Mouse (Mus musculus): Measurements from ENCODE around the gene Rhox12. TPM values are rescaled to one million over a fixed set of nuclear protein-coding genes. Genes with fewer than 3 reads are reported as not detected.

The Rhox12 gene
- polyA plus RNA-seq (2016; fragmentation: Nextera tagmentation; extraction: Ambion mirVana): not detected in 2 replicates

- no peak within 1 kb of the TSS for H3K4me2 ChIP-seq (replicated peaks)
- no peaks in the 10 kb centered on the region for H3K36me3 ChIP-seq
- H3K9me3 ChIP-seq: no peaks in the 10 kb centered on the region
- H3K4me1 ChIP-seq: no peaks in the 10 kb centered on the region
- ATAC-seq (ENCODE audit: low FRiP score, low read depth): no peak
- H3K4me3 ChIP-seq: no peak within 1 kb of the TSS
- H3K9ac ChIP-seq (replicated peaks): no peak within 1 kb of the TSS
- 73% methylated on average over 4 of the region's 4 CpGs for WGBS
- no peaks in the 10 kb centered on the region for H3K27me3 ChIP-seq
- H3K27ac ChIP-seq (replicated peaks): no peak within 1 kb of the TSS
These were observed at the start of gene Rhox12 for GRCm38 (mm10) chrX:38110807-38111206. Rhox12 (minus strand) TSS chrX:38110907.

GRCm38 (mm10) chrX:38159097-38159496 lies 48.4 kb upstream of the Rhox12 start:
- 61% methylated on average over 1 of the region's 1 CpGs for WGBS
- Histone ChIP-seq H3K36me3 (no peaks in the 10 kb centered on the region), H3K4me3 (no peak overlapping the region), H3K9ac (replicated peaks) (no peak overlapping the region), H3K4me2 (replicated peaks) (no peak overlapping the region), H3K4me1 (no peaks in the 10 kb centered on the region), H3K27ac (replicated peaks) (no peak overlapping the region), H3K27me3 (no peaks in the 10 kb centered on the region), H3K9me3 (no peaks in the 10 kb centered on the region)
- no peak for ATAC-seq (ENCODE audit: low FRiP score, low read depth)

GRCm38 (mm10) chrX:38121478-38121877 lies 10.8 kb upstream of the Rhox12 start:
- no peak for ATAC-seq (ENCODE audit: low FRiP score, low read depth)
- H3K4me3 ChIP-seq: no peak overlapping the region
- H3K27me3 ChIP-seq: no peaks in the 10 kb centered on the region
- peaks cover 5% of the 10 kb centered on the region; the same call in 1 of the 2 replicates for H3K9me3 ChIP-seq
- 86% methylated on average over 34 of the region's 34 CpGs for WGBS
- H3K4me2 ChIP-seq (replicated peaks): no peak overlapping the region
- H3K9ac ChIP-seq (replicated peaks): no peak overlapping the region
- no peaks in the 10 kb centered on the region for H3K36me3 ChIP-seq
- H3K27ac ChIP-seq (replicated peaks): no peak overlapping the region
- H3K4me1 ChIP-seq: no peaks in the 10 kb centered on the region

DNA sequence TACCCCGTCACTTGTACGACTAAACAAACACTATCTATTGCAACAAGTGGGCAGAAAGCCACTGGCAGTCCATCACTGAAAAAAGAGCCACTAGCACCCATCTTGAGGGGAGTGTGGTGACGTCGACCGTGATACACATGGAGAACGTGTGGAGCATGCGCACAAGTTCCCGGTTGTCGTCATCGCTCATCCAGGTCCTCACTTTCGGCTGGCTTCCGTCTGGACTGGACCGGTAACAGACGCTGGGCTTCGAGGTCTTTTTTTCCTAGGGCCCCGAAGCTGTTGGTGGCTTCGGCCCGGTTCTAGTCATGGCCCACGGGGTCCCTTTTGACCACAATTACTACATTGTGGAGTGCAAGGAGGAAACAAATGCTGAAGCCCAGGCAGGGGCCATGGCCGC lies 10.3 kb upstream of the Rhox12 start, which contains the start of gene Rhox13:
Gene Rhox13 (plus strand): TSS at position 238 of the 400 bp plus-strand sequence.
- Histone ChIP-seq H3K4me1 (no peaks in the 10 kb centered on the region), H3K9ac (replicated peaks) (no peak within 1 kb of the TSS), H3K27ac (replicated peaks) (no peak within 1 kb of the TSS), H3K27me3 (no peaks in the 10 kb centered on the region), H3K36me3 (no peaks in the 10 kb centered on the region), H3K9me3 (peaks cover 5% of the 10 kb centered on the region; the same call in 1 of the 2 replicates), H3K4me3 (no peak within 1 kb of the TSS), H3K4me2 (replicated peaks) (no peak within 1 kb of the TSS)
- 96% methylated on average over 20 of the region's 20 CpGs for WGBS
- ATAC-seq (ENCODE audit: low FRiP score, low read depth): no peak

GRCm38 (mm10) chrX:38085041-38085440 lies 25.7 kb downstream of the Rhox12 start, which contains the start of gene Rhox11:
Rhox11 (minus strand) TSS chrX:38085141.
- WGBS: 84% methylated on average over 9 of the region's 9 CpGs
- H3K9me3 ChIP-seq: no peaks in the 10 kb centered on the region
- no peak within 1 kb of the TSS for H3K9ac ChIP-seq (replicated peaks)
- no peak within 1 kb of the TSS for H3K27ac ChIP-seq (replicated peaks)
- no peak for ATAC-seq (ENCODE audit: low FRiP score, low read depth)
- H3K4me1 ChIP-seq: no peaks in the 10 kb centered on the region
- no peaks in the 10 kb centered on the region for H3K27me3 ChIP-seq
- no peak within 1 kb of the TSS for H3K4me2 ChIP-seq (replicated peaks)
- H3K4me3 ChIP-seq: no peak within 1 kb of the TSS
- no peaks in the 10 kb centered on the region for H3K36me3 ChIP-seq

DNA sequence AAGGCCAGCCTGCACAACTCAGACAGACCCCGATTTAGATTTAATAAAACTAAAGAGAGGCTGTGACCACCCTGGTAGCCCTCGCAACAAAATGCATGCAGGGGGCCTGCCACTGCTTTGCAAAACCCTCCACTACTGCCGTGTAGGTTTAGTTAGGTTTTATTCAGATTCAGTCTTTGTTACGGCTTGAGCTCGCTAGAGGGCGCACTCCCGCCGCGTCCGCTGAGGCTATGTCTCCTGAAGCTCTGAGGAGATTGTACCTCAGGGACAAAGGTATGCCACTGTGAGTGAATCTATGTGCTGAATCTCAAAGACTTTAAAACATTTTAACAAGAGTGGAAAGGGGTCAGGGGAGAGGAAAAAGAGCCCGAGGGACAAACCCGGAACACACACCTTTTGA lies 26.5 kb downstream of the Rhox12 start:
- Histone ChIP-seq H3K27me3 (no peaks in the 10 kb centered on the region), H3K27ac (replicated peaks) (no peak overlapping the region), H3K36me3 (no peaks in the 10 kb centered on the region), H3K9me3 (no peaks in the 10 kb centered on the region), H3K4me2 (replicated peaks) (no peak overlapping the region), H3K4me1 (no peaks in the 10 kb centered on the region), H3K9ac (replicated peaks) (no peak overlapping the region), H3K4me3 (no peak overlapping the region)
- 24% methylated on average over 12 of the region's 12 CpGs for WGBS
- no peak for ATAC-seq (ENCODE audit: low FRiP score, low read depth)

DNA sequence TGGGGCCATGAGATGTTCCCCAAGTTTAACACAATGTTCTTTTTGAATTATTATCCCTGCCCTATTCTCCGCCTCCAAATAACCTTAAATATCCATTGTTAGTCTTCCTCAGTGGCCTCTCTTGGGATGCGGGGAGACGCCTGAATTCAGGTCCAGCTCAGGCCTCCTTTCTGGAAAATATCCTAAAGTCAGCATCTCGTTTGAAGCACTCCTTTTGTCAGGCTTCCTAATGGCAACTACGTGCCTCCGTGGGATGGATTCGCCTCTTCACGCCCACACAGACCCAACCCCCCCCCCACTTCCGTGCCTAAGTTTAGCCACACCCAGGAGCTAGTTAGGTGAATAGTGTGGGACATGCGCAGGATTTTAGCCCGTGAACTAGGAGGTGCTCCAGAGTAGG lies 44.5 kb downstream of the Rhox12 start, which contains the start of gene Rhox10:
Gene Rhox10 (plus strand): TSS at position 301 of the 400 bp plus-strand sequence.
- Histone ChIP-seq H3K4me2 (replicated peaks) (no peak within 1 kb of the TSS), H3K9me3 (no peaks in the 10 kb centered on the region), H3K36me3 (no peaks in the 10 kb centered on the region), H3K4me1 (no peaks in the 10 kb centered on the region), H3K9ac (replicated peaks) (no peak within 1 kb of the TSS), H3K4me3 (no peak within 1 kb of the TSS), H3K27ac (replicated peaks) (no peak within 1 kb of the TSS), H3K27me3 (no peaks in the 10 kb centered on the region)
- WGBS: 91% methylated on average over 11 of the region's 11 CpGs
- no peak for ATAC-seq (ENCODE audit: low FRiP score, low read depth)

DNA sequence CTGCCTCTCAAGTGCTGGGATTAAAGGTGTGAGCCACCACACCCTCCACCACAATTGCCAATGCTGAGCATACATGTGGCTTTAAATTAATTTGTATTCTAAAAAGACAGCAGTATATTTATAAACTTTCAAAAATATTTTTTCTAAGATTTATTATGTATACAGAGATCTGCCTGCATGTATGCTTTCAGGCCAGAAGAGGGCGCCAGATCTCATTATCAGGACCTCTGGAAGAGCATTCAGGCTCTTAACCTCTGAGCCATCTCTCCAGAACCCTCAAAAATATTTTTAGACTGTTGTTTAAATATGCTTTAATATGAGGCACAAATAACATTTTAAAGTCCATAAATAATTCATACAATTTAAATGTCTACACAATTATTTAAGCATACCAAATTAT lies 49.2 kb downstream of the Rhox12 start:
- H3K36me3 ChIP-seq: no peaks in the 10 kb centered on the region
- H3K4me2 ChIP-seq (replicated peaks): no peak overlapping the region
- H3K27me3 ChIP-seq: no peaks in the 10 kb centered on the region
- no peak overlapping the region for H3K4me3 ChIP-seq
- no peak overlapping the region for H3K27ac ChIP-seq (replicated peaks)
- ATAC-seq (ENCODE audit: low FRiP score, low read depth): no peak
- no peaks in the 10 kb centered on the region for H3K9me3 ChIP-seq
- H3K9ac ChIP-seq (replicated peaks): no peak overlapping the region
- no peaks in the 10 kb centered on the region for H3K4me1 ChIP-seq
- whole genome bisulfite sequencing: 0% methylated on average over 1 of the region's 1 CpGs

Other genes starting within 250 kb of the Rhox12 start
- not detected in 2 replicates for gene Rhox8, start 232.0 kb downstream of the Rhox12 start, polyA plus RNA-seq (2016; fragmentation: Nextera tagmentation; extraction: Ambion mirVana)
- not detected in 2 replicates for gene Rhox7b, start 213.7 kb downstream of the Rhox12 start, polyA plus RNA-seq (2016; fragmentation: Nextera tagmentation; extraction: Ambion mirVana)
- not detected in 2 replicates for gene Rhox9, start 209.1 kb downstream of the Rhox12 start, polyA plus RNA-seq (2016; fragmentation: Nextera tagmentation; extraction: Ambion mirVana)
- not detected in 2 replicates for gene Btg1-ps1, start 92.1 kb downstream of the Rhox12 start, polyA plus RNA-seq (2016; fragmentation: Nextera tagmentation; extraction: Ambion mirVana)
- not detected in 2 replicates for gene Btg1-ps2, start 67.8 kb downstream of the Rhox12 start, polyA plus RNA-seq (2016; fragmentation: Nextera tagmentation; extraction: Ambion mirVana)
- gene Rhox10, start 44.4 kb downstream of the Rhox12 start, polyA plus RNA-seq (2016; fragmentation: Nextera tagmentation; extraction: Ambion mirVana): not detected in 2 replicates
- gene Rhox11, start 25.8 kb downstream of the Rhox12 start, polyA plus RNA-seq (2016; fragmentation: Nextera tagmentation; extraction: Ambion mirVana): not detected in 2 replicates
- not detected in 2 replicates for gene Rhox13, start 10.3 kb upstream of the Rhox12 start, polyA plus RNA-seq (2016; fragmentation: Nextera tagmentation; extraction: Ambion mirVana)
- 6.2 and 6.6 TPM in 2 replicates for gene Zbtb33, start 78.9 kb upstream of the Rhox12 start, polyA plus RNA-seq (2016; fragmentation: Nextera tagmentation; extraction: Ambion mirVana)
- gene Tmem255a, start 141.5 kb upstream of the Rhox12 start, polyA plus RNA-seq (2016; fragmentation: Nextera tagmentation; extraction: Ambion mirVana): 13.1 and 14.6 TPM in 2 replicates
- gene Atp1b4, start 205.3 kb upstream of the Rhox12 start, polyA plus RNA-seq (2016; fragmentation: Nextera tagmentation; extraction: Ambion mirVana): not detected in 2 replicates

All from midbrain, embryonic 12.5 days (tissue).